Mouse (Mus musculus) left cerebral cortex, adult 2 months (tissue): ENCODE data around the gene Abcb1b. TPM values are rescaled to one million over a fixed set of nuclear protein-coding genes. Genes with fewer than 3 reads are reported as not detected.
A peak's percentile ranks its signal among the peaks of the same experiment; 100 is the strongest.

Source experiments
- DNase-seq, 2 experiments: peaks; one replicate each; pipeline ENCODE4 v3.0.0; 2021 to 2022; ENCODE audit warnings: low spot score in 2 of 2, mixed read lengths in 1 of 2; ENCODE audit errors: extremely low spot score in 1 of 2
- H3K27ac ChIP-seq: fragments of 200-600 bp; 2 replicates; pipeline ENCODE4 v1.8.1; 2022
- H3K4me3 ChIP-seq: fragments of 200-600 bp; 2 replicates; pipeline ENCODE4 v1.8.1; 2022
- CTCF ChIP-seq: fragments of 200-600 bp; IDR thresholded peaks from 2 replicates; pipeline ENCODE4 v1.8.1; 2022; ENCODE audit warnings: antibody characterized with exemption, mild to moderate bottlenecking, moderate library complexity
- intact Hi-C: fragments of 180-260 bp; cut with DNase I; formaldehyde crosslinking; loops from one replicate; pipeline ENCODE4 v1.15.1; 2025
- total RNA-seq, 2 experiments: library from RNA; stranded (reverse); gene quantifications; 2 replicates each; pipeline ENCODE4 v1.2.3; 2021

The Abcb1b gene
- total RNA-seq, 2 experiments from 2014 or later, result 2.5 to 3.1 TPM

DNA sequence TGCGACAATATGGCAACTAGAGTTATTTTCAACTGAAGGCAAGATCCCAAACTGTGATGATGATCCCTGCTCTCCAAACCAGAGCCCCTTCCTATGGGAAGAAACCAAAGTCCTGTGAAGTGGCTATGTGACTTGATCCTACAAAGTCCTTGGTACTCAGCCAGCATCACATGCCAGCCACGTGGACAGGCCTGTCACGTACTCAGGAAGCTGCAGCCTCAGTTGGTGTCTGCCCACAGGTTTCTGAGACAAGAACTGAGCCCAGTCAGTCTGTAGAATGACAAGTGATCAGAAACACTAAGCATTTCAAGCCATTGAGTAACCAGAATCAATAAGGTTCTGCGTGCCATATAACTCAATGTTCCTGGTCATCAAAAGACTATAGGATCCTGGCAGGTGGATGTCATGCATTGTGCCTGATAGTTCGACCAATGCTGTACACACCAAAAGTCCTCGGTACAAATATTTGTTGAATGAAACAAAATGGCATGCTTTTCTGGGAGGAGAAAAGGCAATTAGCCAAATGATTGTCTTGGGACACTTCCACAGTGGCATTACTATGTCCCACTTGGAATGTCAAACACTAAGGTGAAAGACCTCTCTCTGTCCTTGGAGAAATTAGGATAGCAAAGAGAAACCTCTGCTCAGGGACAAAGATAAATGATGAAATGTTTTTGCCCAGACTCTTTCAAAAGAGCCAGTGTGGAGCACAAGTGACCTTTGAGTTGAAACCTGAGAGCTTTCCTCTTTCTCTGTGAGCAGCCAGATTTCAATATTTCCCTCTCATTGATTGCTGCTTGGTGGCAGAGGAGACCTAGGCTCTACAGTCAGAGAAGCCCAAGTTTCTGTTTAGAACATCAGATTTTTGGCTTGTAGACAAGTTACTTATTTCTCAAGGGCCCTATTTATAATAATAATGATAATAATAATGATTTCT lies 75.3 kb downstream of the Abcb1b start:
- Histone ChIP-seq H3K27ac (no peak overlapping the region), H3K4me3 (no peak overlapping the region)
- no peak for DNase-seq
- TF ChIP-seq CTCF, result no peak
- intact Hi-C loops, result no loop called here

DNA sequence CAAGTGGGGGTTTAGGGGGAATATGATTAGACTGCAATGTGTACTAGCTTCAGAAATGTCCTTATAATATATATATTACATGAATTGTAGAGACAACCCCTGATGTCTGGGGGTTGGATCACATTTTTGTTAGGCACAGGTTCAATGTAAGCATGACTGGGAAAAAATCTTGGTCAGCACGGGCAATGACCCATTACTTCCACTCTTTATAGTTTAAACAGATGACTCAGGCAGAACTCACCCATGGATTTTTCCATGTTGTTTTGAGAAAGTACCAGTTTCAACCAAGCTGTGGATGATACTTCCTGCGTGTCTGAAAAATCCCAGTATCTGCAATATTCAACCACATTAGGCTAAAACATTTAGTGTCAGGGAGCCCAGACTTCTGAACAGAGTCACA lies 79.1 kb downstream of the Abcb1b start:
- no peak for DNase-seq
- no peak overlapping the region for H3K27ac ChIP-seq
- H3K4me3 ChIP-seq, result no peak overlapping the region
- no peak for TF ChIP-seq CTCF
- intact Hi-C loops, result no loop called here

DNA sequence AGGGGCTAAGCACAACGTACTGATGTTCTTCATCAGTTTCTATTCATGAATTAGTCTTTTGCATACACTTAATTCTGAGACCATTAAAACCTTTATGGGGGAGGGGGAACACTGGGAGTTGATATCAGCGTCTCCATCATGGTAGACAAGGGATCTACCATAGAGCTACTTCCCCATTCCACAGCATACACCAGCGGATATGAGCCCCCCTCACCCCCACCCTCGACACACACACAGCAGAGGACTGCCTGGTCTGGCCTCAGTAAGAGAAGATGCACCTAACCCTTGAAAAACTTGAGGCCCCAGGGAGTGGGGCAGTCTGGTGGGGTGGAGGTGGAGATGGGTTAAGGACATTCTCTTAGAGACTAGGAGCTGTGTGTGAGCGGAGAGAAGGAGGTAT lies 79.9 kb downstream of the Abcb1b start:
- intact Hi-C loops, result no loop called here
- TF ChIP-seq CTCF, result no peak

DNA sequence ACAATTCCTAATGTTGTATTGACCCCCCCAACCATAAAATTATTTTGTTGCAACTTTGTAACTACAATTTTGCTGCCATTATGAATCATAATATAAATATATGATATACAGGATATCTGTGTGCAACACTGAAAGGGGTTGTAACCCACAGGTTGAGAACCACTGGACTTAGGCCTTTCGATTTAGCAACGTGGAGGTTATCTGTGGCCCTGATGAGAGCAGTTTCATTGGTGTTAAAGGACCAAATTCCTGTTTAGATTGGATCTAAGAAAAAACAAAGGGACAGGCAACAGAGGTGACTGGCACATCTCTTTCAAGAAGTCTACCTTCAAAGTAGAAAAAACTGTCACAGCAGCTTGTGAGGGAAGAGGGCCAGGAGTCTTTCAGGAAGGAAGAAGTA lies 87.9 kb downstream of the Abcb1b start:
- intact Hi-C loops, result no loop called here
- no peak for DNase-seq
- no peak for TF ChIP-seq CTCF
- no peak overlapping the region for H3K27ac ChIP-seq
- H3K4me3 ChIP-seq, result no peak overlapping the region

More for the DNA sequence above, 79.9 kb downstream of the Abcb1b start:
- DNase-seq, result no peak
- no peak overlapping the region for H3K27ac ChIP-seq
- H3K4me3 ChIP-seq, result no peak overlapping the region

DNA sequence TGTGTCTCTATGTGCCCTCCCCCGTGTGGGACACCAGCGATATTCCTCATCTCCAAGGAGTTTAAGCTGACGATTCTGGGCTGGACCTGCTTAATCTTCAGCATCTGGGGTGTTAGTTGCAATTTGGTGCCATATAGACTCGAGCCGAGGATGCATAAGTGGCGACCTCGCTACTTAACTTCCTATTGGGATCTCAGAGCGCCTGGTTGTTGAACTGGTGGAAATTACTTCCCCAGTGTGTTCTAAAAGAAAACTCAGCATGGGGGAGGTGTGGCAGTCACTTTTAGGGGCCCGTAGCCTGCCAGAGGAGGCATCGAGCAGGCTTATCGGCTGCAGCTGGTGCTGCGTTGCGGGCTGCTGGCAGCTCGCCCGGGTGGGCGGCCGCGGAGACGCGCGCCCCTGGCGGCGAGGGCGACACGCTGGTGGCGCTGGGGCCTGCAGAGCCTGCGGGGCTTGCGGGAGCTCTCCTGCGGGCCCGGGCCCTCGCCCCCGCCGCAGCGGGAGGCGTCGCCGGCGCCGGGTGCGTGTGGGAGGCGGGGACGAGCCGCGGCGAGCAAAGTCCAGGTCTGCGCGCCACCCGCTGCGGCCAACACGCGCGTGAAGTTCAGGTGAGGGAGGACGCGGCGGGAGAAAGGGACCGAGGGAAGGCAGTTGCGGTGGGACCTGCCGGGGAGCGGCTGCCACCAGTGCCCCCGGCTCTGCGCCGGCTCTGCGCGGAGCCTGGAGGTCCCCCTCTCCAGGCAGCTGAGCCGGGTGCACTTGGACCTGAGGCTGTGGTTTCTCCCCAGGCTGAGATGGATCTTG lies 95.6 kb downstream of the Abcb1b start, which contains the start of gene Abcb4:
Abcb4 (plus strand) TSS at position 418 of the 804 bp plus-strand sequence.
- Histone ChIP-seq H3K27ac (peak within 1 kb of the TSS; percentile 56), H3K4me3 (peak within 1 kb of the TSS; percentile 68)
- TF ChIP-seq CTCF, result peak; percentile 61
- peak; percentile 74 to 75 for DNase-seq
- intact Hi-C loops, result loop anchor here (2.0 kb wide), 1 partner anchor 525 kb away; the partner anchor contains the start of gene Adam22

DNA sequence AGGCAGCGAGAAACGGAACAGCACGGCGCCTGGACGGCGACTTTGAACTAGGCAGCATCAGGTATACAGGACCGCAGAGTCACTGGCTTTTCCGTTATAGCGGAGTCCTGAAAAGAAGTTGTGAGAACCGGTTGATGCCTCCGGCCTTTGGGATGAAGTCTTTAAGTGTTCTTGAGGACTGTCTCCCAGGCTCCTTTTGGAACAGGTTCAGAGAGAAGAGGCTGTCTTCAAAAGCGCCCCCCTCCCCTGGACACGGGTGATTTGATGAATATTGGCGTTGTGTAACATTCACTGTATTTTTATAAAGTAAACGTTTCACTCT lies 96.1 kb downstream of the Abcb1b start:
- peak overlapping the region; percentile 68 for H3K4me3 ChIP-seq
- H3K27ac ChIP-seq, result peak overlapping the region; percentile 56; the same call in 1 of the 2 replicates
- intact Hi-C loops, result no loop called here
- TF ChIP-seq CTCF, result no peak
- DNase-seq, result no peak

DNA sequence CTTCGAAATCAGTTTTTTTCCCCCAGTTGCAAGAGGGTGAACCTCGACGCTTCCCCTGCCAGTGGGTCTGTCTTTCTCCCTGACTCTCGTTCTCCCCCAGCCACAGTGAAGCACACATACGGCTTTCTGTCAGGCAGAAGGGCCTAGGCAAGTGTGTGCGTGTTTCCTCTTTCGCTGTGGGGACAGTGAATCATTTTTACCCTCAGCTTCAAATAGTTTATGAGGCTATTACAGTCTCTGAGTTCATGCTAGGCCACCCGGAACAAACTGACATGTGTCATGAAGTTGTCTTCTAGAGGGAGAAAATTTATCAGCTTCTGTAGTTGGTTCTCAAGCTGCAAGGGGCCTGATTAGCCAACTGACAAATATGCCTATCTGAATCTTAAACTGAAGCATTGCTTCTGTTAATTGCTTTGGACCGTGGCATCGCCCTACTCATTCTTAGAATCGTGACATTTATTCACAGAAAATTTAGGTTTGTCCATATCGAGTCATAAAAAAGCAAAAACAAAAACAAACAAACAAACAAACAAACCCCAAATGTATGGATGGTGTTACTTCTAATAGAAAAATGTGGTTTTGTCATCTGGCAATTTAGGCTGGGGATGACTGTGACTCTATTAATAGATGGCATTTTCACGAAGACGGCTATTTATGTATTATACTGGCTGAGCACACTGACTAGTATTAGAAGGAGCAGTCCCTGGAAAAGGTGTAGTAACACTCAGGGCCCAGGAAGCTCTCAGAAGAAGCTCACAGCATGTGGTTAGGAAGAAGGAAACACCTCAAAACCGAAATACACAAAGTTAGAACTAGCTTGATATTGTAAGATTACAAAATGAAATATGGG lies 96.9 kb downstream of the Abcb1b start:
- H3K4me3 ChIP-seq, result no peak overlapping the region
- no peak for TF ChIP-seq CTCF
- H3K27ac ChIP-seq, result no peak overlapping the region
- intact Hi-C loops, result no loop called here
- DNase-seq, result no peak

DNA sequence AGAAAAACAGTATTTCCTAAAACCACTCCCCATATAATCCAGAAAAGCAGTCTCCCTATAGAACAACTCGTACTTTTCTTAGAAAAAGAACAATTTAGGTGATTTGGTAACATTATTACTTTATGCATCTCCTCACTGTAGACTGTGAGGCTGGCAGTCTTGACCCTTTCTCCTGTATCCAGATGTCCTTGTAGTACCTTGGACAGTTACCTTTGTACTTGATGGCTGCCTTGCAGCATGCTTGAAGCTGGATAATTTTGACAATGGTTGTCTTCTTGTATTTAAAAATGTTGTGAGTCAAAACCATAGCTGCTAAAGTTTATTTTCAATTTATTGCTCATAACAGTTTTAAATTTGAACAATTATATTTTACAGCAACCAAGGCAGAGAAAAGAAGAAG lies 98.3 kb downstream of the Abcb1b start:
- Histone ChIP-seq H3K4me3 (no peak overlapping the region), H3K27ac (no peak overlapping the region)
- no peak for TF ChIP-seq CTCF
- DNase-seq, result no peak
- intact Hi-C loops, result no loop called here

DNA sequence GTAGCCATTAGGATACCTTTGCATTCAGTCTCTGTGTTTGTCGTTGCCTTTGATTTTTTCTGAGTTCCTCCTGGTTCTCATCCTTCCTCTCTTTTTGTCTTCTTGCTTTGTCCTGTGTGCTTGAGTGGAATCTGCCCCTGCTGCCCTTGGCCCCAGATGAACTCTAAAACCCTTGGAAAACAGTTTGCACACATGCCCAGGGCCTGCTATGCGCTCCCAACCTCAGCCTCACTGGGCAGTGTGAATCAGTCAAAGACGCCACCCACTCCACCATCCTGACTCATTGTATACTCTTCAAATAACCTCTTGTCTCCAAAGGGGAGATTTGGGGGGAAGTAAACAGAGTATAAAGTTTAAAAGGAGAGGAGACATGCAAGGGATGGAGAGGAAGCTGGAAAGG lies 100.3 kb downstream of the Abcb1b start:
- H3K27ac ChIP-seq, result no peak overlapping the region
- no peak for TF ChIP-seq CTCF
- intact Hi-C loops, result no loop called here
- DNase-seq, result no peak
- no peak overlapping the region for H3K4me3 ChIP-seq

DNA sequence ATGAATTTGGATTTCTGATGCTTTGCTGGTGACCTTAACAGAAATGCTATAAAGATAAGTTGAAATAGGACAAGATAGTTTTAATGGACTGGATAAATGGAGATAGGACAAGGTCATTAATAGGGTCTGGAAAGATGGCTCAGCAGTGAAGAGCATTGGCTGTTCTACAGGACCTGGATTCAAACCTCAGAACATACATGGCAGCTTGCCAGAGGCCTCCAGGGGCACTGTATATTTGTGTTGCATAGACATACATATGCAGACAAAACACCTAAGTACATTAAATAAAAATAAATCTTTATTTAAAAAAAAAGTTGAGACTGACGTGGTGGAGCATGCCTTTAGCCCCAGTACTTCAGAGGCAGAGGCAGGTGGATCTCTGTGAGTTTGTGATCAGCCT lies 103.1 kb downstream of the Abcb1b start:
- no peak for DNase-seq
- no peak overlapping the region for H3K27ac ChIP-seq
- no peak for TF ChIP-seq CTCF
- H3K4me3 ChIP-seq, result no peak overlapping the region
- intact Hi-C loops, result no loop called here

DNA sequence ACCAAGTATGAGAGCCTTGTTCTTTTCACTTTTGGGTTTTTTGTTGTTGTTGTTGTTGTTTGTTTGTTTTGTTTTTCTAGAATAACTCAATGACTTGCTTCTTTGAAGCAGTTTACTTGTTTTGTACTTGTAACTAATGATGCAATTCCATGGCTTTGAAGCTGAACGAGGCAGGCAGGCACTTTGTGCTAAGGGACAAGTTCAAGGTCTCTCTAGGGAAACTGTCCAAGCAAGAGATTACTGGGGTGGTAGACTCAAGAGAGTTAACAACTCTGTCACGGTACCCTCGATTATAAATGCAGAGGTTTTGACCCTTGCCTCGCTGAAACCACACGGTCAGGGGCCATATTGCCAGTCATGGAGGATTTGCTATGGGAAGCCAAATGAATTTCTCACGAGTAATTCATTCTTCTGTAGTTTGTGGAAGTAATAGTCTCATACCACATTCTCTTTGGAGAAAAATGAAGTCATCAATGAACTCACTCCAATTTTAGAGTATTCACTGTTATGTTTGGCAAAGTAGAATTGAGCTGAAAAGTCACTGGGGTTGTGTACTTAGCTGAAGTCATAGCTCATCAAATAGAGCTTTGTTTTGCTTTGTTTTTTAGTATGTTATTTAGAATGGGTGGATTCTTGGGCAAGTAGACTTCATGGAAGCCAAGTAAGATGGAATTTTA lies 104.3 kb downstream of the Abcb1b start:
- Histone ChIP-seq H3K4me3 (no peak overlapping the region), H3K27ac (no peak overlapping the region)
- intact Hi-C loops, result no loop called here
- no peak for TF ChIP-seq CTCF
- no peak for DNase-seq
